Mouse (Mus musculus): ENCODE results near the gene Igdcc3. TPM values are rescaled to one million over a fixed set of nuclear protein-coding genes. Genes with fewer than 3 reads are reported as not detected.

The Igdcc3 gene
- polyA plus RNA-seq, 1 experiment from 2014 or later = 0.33 TPM

DNA sequence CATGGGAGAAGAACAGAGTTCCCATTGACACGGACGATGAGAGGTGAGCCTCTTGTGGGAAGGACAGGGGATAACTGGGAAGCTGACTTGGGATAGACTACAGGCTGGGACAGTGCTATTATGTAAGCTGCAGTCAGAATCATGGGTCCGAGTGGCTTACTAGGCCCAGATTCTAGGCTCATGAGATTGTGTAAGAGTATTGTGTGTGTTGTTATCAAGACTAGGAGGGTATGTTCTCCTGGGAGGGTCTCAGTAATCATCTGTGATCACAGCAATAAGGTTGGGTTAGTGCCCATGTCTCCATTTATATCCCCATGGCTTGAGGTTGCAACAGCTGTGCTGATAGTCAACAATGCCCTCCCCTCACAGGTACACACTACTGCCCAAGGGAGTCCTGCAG is 36.5 kb downstream of the Igdcc3 start:
- Histone ChIP-seq H3K27ac (ENCODE audit: low read length) (no peak overlapping the region), H3K9me3 (ENCODE audit: low read length) (no peaks in the 10 kb centered on the region), H3K27me3 (replicated peaks; ENCODE audit: insufficient read depth, low read length) (no peaks in the 10 kb centered on the region), H3K36me3 (ENCODE audit: insufficient read depth, low read length) (no peaks in the 10 kb centered on the region), H3K4me2 (replicated peaks; ENCODE audit: low read depth, low read length) (no peak overlapping the region), H3K4me1 (ENCODE audit: insufficient read depth, low read depth, low read length) (peaks cover 5% of the 10 kb centered on the region; the same call in 1 of the 2 replicates), H3K4me3 (ENCODE audit: low read depth, low read length) (no peak overlapping the region), H3K9ac (replicated peaks; ENCODE audit: low read depth) (no peak overlapping the region)
- DNase-seq (ENCODE audit: low spot score) (no peak), ATAC-seq (no peak)
- 73% methylated on average over 3 of the region's 3 CpGs for WGBS
- TF ChIP-seq EP300 (IDR thresholded peaks at IDR 0.05) (no peak), CTCF (IDR thresholded peaks at IDR 0.05) (no peak)

DNA sequence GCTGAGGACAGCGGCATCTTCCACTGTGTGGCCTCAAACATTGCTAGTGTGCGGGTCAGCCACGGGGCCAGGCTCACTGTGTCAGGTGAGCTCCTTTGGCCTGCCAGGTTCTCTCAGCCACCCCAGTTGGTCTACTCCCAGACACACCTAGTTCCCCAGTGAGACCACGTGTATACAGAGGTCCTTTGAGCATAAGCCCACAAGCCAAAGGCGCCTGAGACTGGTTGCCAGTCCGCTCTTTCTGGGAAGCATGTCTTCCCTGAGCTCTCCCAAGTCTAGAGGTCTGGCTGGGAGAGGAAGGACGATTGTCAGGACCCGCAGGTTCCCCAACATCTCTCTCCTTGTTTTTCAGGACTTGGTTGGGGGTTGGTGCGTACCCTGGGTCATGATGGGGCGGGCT is 36.9 kb downstream of the Igdcc3 start:
- no peak overlapping the region for H3K4me2 ChIP-seq (replicated peaks; ENCODE audit: low read depth, low read length)
- no peak overlapping the region for H3K9ac ChIP-seq (replicated peaks; ENCODE audit: low read depth)
- H3K27me3 ChIP-seq (replicated peaks; ENCODE audit: insufficient read depth, low read length) = no peaks in the 10 kb centered on the region
- peaks cover 5% of the 10 kb centered on the region; the same call in 1 of the 2 replicates for H3K4me1 ChIP-seq (ENCODE audit: insufficient read depth, low read depth, low read length)
- no peaks in the 10 kb centered on the region for H3K36me3 ChIP-seq (ENCODE audit: insufficient read depth, low read length)
- TF ChIP-seq CTCF (IDR thresholded peaks at IDR 0.05) (no peak), EP300 (IDR thresholded peaks at IDR 0.05) (no peak)
- DNase-seq (ENCODE audit: low spot score) (no peak), ATAC-seq (no peak)
- H3K9me3 ChIP-seq (ENCODE audit: low read length) = no peaks in the 10 kb centered on the region
- H3K4me3 ChIP-seq (ENCODE audit: low read depth, low read length) = no peak overlapping the region
- no peak overlapping the region for H3K27ac ChIP-seq (ENCODE audit: low read length)
- 74% methylated on average over 10 of the region's 10 CpGs for WGBS

DNA sequence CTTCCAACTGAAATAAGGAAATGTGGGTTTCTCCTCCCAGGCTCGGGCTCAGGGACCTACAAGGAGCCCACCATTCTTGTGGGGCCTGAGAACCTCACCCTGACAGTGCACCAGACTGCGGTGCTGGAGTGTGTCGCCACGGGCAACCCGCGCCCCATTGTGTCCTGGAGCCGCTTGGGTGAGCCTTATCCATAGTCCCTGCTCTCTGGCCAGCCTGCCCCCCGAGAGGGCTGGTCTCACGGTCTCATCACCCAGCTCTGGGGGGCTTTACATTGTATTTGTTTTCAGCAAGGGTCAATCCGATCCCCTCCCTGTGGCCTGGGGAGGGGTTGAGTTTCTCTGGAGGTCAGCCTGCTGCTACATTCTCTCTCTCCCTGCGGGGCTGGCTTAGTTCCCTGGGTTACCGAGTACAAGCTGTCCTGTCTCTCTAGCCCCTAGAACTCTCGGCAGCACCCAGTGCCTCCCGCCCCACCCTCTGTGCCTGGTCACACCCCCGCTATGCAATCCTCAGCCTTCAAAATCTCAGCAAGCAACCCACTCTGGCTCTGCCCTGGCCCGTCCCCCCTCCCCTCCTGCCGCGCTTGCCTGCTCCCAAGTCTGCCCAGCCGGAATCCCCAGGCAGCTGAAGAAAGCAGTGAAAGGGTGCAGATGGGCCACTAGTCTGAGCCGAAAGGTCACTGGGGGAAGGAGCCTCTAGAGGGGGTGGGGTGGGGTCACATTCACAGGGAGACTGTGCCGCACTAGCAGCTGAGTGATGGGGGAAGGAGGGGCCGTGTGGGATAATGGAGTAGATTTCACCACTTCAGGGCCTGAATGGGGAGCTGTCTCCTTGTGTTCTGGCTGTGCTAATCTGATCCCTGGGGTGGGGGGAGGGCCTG is 37.6 kb downstream of the Igdcc3 start:
- no peaks in the 10 kb centered on the region for H3K9me3 ChIP-seq (ENCODE audit: low read length)
- 31% methylated on average over 22 of the region's 22 CpGs for WGBS
- no peaks in the 10 kb centered on the region for H3K27me3 ChIP-seq (replicated peaks; ENCODE audit: insufficient read depth, low read length)
- H3K9ac ChIP-seq (replicated peaks; ENCODE audit: low read depth) = no peak overlapping the region
- peak; percentile 82 for ATAC-seq
- DNase-seq (ENCODE audit: low spot score) = peak; percentile 78
- H3K36me3 ChIP-seq (ENCODE audit: insufficient read depth, low read length) = no peaks in the 10 kb centered on the region
- no peak overlapping the region for H3K4me3 ChIP-seq (ENCODE audit: low read depth, low read length)
- TF ChIP-seq EP300 (IDR thresholded peaks at IDR 0.05) (no peak), CTCF (IDR thresholded peaks at IDR 0.05) (no peak)
- H3K27ac ChIP-seq (ENCODE audit: low read length) = no peak overlapping the region
- peaks cover 5% of the 10 kb centered on the region; the same call in 1 of the 2 replicates for H3K4me1 ChIP-seq (ENCODE audit: insufficient read depth, low read depth, low read length)
- H3K4me2 ChIP-seq (replicated peaks; ENCODE audit: low read depth, low read length) = peak overlapping the region; percentile 30

DNA sequence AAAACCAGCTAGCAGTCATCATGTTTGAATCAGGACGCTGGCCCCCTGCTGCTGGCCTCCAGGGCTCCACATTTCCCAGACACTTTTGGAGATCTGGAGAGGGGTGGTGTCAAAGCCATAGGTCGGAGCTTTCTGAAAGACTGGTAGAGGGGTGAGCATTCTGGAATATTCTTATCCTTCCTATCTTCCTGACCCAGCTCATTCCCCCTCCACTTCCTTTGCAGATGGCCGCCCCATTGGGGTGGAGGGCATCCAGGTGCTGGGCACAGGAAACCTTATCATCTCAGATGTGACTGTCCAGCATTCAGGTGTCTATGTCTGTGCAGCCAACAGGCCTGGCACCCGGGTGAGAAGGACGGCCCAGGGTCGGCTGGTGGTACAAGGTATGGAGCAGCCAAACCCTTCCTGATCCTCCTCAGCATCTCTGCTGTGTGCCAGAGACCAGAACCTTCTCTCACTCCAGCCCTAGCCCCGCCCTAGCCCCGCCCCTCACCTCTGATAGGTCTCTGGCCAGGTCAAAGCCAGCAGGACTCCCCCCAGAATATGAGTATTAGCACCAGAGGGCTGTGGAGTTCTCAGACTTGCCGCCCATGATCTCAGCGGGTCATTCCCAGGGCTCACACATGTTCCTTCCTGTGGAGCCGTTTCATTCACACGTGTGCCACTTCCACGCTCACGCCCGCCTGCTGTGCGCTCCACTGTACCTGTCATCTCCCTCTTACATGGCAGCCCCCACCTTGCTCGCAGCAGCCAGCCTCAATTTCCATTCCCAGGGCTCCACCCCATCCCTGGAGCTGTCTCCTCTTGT is 39.0 kb downstream of the Igdcc3 start:
- Histone ChIP-seq H3K36me3 (ENCODE audit: insufficient read depth, low read length) (no peaks in the 10 kb centered on the region), H3K4me3 (ENCODE audit: low read depth, low read length) (no peak overlapping the region), H3K27me3 (replicated peaks; ENCODE audit: insufficient read depth, low read length) (no peaks in the 10 kb centered on the region), H3K9ac (replicated peaks; ENCODE audit: low read depth) (no peak overlapping the region), H3K4me2 (replicated peaks; ENCODE audit: low read depth, low read length) (0 out of 2 replicates have a peak overlapping the region, but pooled peaks have one; percentile 27), H3K4me1 (ENCODE audit: insufficient read depth, low read depth, low read length) (peaks cover 5% of the 10 kb centered on the region; the same call in 1 of the 2 replicates), H3K9me3 (ENCODE audit: low read length) (no peaks in the 10 kb centered on the region), H3K27ac (ENCODE audit: low read length) (no peak overlapping the region)
- WGBS = 31% methylated on average over 17 of the region's 17 CpGs
- TF ChIP-seq CTCF (IDR thresholded peaks at IDR 0.05) = no peak
- ATAC-seq = peak; percentile 29; the same call in 1 of the 2 replicates
- DNase-seq (ENCODE audit: low spot score) = peak; percentile 22

DNA sequence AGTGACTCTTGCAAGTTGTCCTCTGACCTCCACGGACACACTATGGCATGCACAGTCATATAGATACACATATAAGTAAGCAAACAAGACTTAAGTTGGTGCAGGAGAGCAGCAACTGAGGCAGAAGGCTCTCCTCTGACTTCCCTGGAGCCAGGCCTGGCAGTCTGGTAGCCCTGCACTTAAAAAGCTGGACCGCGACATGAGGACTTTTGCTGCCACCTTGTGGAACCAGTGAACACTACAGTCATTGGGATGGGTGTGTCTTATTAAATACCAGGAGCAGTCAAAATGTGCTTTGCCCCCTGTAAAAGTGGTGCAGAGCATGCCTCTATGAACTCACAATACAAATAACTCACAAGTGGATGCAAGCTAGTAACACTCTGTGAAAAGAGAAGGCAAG is 47.6 kb downstream of the Igdcc3 start:
- WGBS = 5% methylated on average over 3 of the region's 3 CpGs

DNA sequence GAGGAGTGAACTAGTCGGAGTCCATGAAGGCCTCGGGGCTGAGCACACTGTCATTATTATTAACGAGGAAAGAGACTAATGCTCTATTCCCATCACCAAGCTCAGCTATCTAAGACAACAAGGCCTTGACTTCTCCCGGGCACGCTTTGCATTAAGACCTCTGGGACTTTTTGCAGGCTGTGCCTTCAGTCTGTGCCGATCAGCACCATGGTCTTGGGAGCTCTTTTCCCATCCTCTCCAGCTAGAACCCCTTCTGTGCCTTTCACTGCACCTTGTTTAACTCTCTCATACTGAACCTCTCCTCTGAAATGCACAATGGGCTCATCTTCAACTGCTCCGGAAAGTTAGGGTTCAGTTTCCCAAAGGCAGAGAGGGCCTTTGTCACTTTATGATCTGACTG is 49.3 kb downstream of the Igdcc3 start:
- no peak for DNase-seq (ENCODE audit: low spot score)
- H3K9ac ChIP-seq (replicated peaks; ENCODE audit: low read depth) = no peak overlapping the region
- TF ChIP-seq CTCF (IDR thresholded peaks at IDR 0.05) = no peak
- TF ChIP-seq EP300 (IDR thresholded peaks at IDR 0.05) = no peak
- H3K9me3 ChIP-seq (ENCODE audit: low read length) = no peaks in the 10 kb centered on the region
- H3K27ac ChIP-seq (ENCODE audit: low read length) = no peak overlapping the region
- WGBS = 76% methylated on average over 7 of the region's 7 CpGs
- no peaks in the 10 kb centered on the region for H3K27me3 ChIP-seq (replicated peaks; ENCODE audit: insufficient read depth, low read length)
- ATAC-seq = no peak
- H3K4me1 ChIP-seq (ENCODE audit: insufficient read depth, low read depth, low read length) = no peaks in the 10 kb centered on the region; the same call in 1 of the 2 replicates
- H3K4me2 ChIP-seq (replicated peaks; ENCODE audit: low read depth, low read length) = no peak overlapping the region
- no peak overlapping the region for H3K4me3 ChIP-seq (ENCODE audit: low read depth, low read length)
- no peaks in the 10 kb centered on the region for H3K36me3 ChIP-seq (ENCODE audit: insufficient read depth, low read length)

More for the DNA sequence above, 47.6 kb downstream of the Igdcc3 start:
- DNase-seq (ENCODE audit: low spot score) (peak; percentile 91), ATAC-seq (peak; percentile 64)
- Histone ChIP-seq H3K9ac (replicated peaks; ENCODE audit: low read depth) (no peak overlapping the region), H3K9me3 (ENCODE audit: low read length) (no peaks in the 10 kb centered on the region), H3K4me1 (ENCODE audit: insufficient read depth, low read depth, low read length) (no peaks in the 10 kb centered on the region), H3K4me2 (replicated peaks; ENCODE audit: low read depth, low read length) (no peak overlapping the region), H3K27me3 (replicated peaks; ENCODE audit: insufficient read depth, low read length) (no peaks in the 10 kb centered on the region), H3K36me3 (ENCODE audit: insufficient read depth, low read length) (no peaks in the 10 kb centered on the region), H3K4me3 (ENCODE audit: low read depth, low read length) (no peak overlapping the region), H3K27ac (ENCODE audit: low read length) (no peak overlapping the region)
- TF ChIP-seq CTCF (IDR thresholded peaks at IDR 0.05) (peak; percentile 97), EP300 (IDR thresholded peaks at IDR 0.05) (no peak)

Measured in lung, postnatal 0 days (tissue).